Mouse (Mus musculus): ENCODE data around the gene Abcg8. TPM values are rescaled to one million over a fixed set of nuclear protein-coding genes. Genes with fewer than 3 reads are reported as not detected.

The Abcg8 gene
- polyA plus RNA-seq, 1 experiment from 2014 or later, result 0.03 TPM

- in situ Hi-C loops (cut with MboI; ENCODE audit: low pct_unique_long_range_greater_than_20kb), result no loop called here
- CTCF ChIA-PET, result no interaction called here
- POLR2A ChIA-PET, result no interaction called here
- no peaks in the 10 kb centered on the region for H3K27me3 ChIP-seq
- no peak for ATAC-seq
- no peak for DNase-seq (ENCODE audit: low read depth, low spot score)
- TF ChIP-seq CTCF (IDR thresholded peaks at IDR 0.05), result no peak
Measured at GRCm38 (mm10) chr17:84728201-84728911, 52.3 kb downstream of the Abcg8 start.

GRCm38 (mm10) chr17:84729140-84729539 lies 53.0 kb downstream of the Abcg8 start:
- POLR2A ChIA-PET, result no interaction called here
- in situ Hi-C loops (cut with MboI; ENCODE audit: low pct_unique_long_range_greater_than_20kb), result no loop called here
- CTCF ChIA-PET, result no interaction called here
- DNase-seq (ENCODE audit: low read depth, low spot score) (no peak), ATAC-seq (no peak)
- H3K27me3 ChIP-seq, result no peaks in the 10 kb centered on the region
- no peak for TF ChIP-seq CTCF (IDR thresholded peaks at IDR 0.05)

GRCm38 (mm10) chr17:84731361-84731760 lies 55.3 kb downstream of the Abcg8 start:
- DNase-seq (ENCODE audit: low read depth, low spot score) (no peak), ATAC-seq (no peak)
- no peaks in the 10 kb centered on the region for H3K27me3 ChIP-seq
- in situ Hi-C loops (cut with MboI; ENCODE audit: low pct_unique_long_range_greater_than_20kb), result no loop called here
- ChIA-PET POLR2A (no interaction called here), CTCF (interaction anchor here (1.3 kb wide), 1 partner anchor 36 kb away, joined by 3 read pairs; no protein-coding TSS in a partner anchor)
- TF ChIP-seq CTCF (IDR thresholded peaks at IDR 0.05), result no peak

GRCm38 (mm10) chr17:84732612-84733011 lies 56.5 kb downstream of the Abcg8 start:
- in situ Hi-C loops (cut with MboI; ENCODE audit: low pct_unique_long_range_greater_than_20kb), result no loop called here
- ChIA-PET CTCF (interaction anchor here (1.0 to 1.3 kb wide), 3 partner anchors 8 to 34 kb away, joined by 3 to 4 read pairs (median 3); no protein-coding TSS in a partner anchor), POLR2A (no interaction called here)
- DNase-seq (ENCODE audit: low read depth, low spot score), result no peak
- no peak for TF ChIP-seq CTCF (IDR thresholded peaks at IDR 0.05)
- ATAC-seq, result no peak
- no peaks in the 10 kb centered on the region for H3K27me3 ChIP-seq

- in situ Hi-C loops (cut with MboI; ENCODE audit: low pct_unique_long_range_greater_than_20kb), result no loop called here
- no peaks in the 10 kb centered on the region for H3K27me3 ChIP-seq
- no peak for DNase-seq (ENCODE audit: low read depth, low spot score)
- CTCF ChIA-PET, result interaction anchor here (1.0 kb wide), 1 partner anchor 10 kb away, joined by 3 read pairs; no protein-coding TSS in a partner anchor
- POLR2A ChIA-PET, result interaction anchor here (0.7 kb wide), 1 partner anchor 481 kb away, joined by 3 read pairs; no protein-coding TSS in a partner anchor
- ATAC-seq, result no peak
- no peak for TF ChIP-seq CTCF (IDR thresholded peaks at IDR 0.05)
Measured at GRCm38 (mm10) chr17:84736719-84737118, 60.6 kb downstream of the Abcg8 start.

- TF ChIP-seq CTCF (IDR thresholded peaks at IDR 0.05), result no peak
- ChIA-PET POLR2A (no interaction called here), CTCF (no interaction called here)
- no peak for DNase-seq (ENCODE audit: low read depth, low spot score)
- in situ Hi-C loops (cut with MboI; ENCODE audit: low pct_unique_long_range_greater_than_20kb), result no loop called here
- ATAC-seq, result no peak
- no peaks in the 10 kb centered on the region for H3K27me3 ChIP-seq
Measured at GRCm38 (mm10) chr17:84738073-84738797, 62.1 kb downstream of the Abcg8 start.

- TF ChIP-seq CTCF (IDR thresholded peaks at IDR 0.05), result no peak
- POLR2A ChIA-PET, result no interaction called here
- ATAC-seq, result no peak
- CTCF ChIA-PET, result no interaction called here
- no peaks in the 10 kb centered on the region for H3K27me3 ChIP-seq
- DNase-seq (ENCODE audit: low read depth, low spot score), result no peak
- in situ Hi-C loops (cut with MboI; ENCODE audit: low pct_unique_long_range_greater_than_20kb), result no loop called here
Measured at GRCm38 (mm10) chr17:84744256-84744655, 68.2 kb downstream of the Abcg8 start.

GRCm38 (mm10) chr17:84745001-84745400 lies 68.9 kb downstream of the Abcg8 start:
- CTCF ChIA-PET, result no interaction called here
- DNase-seq (ENCODE audit: low read depth, low spot score), result no peak
- TF ChIP-seq CTCF (IDR thresholded peaks at IDR 0.05), result no peak
- no peaks in the 10 kb centered on the region for H3K27me3 ChIP-seq
- ATAC-seq, result no peak
- POLR2A ChIA-PET, result no interaction called here
- in situ Hi-C loops (cut with MboI; ENCODE audit: low pct_unique_long_range_greater_than_20kb), result no loop called here

GRCm38 (mm10) chr17:84747212-84747611 lies 71.1 kb downstream of the Abcg8 start:
- ChIA-PET CTCF (no interaction called here), POLR2A (no interaction called here)
- DNase-seq (ENCODE audit: low read depth, low spot score) (no peak), ATAC-seq (no peak)
- no peaks in the 10 kb centered on the region for H3K27me3 ChIP-seq
- in situ Hi-C loops (cut with MboI; ENCODE audit: low pct_unique_long_range_greater_than_20kb), result no loop called here
- TF ChIP-seq CTCF (IDR thresholded peaks at IDR 0.05), result no peak

- POLR2A ChIA-PET, result no interaction called here
- in situ Hi-C loops (cut with MboI; ENCODE audit: low pct_unique_long_range_greater_than_20kb), result no loop called here
- DNase-seq (ENCODE audit: low read depth, low spot score) (no peak), ATAC-seq (no peak)
- no peak for TF ChIP-seq CTCF (IDR thresholded peaks at IDR 0.05)
- H3K27me3 ChIP-seq, result no peaks in the 10 kb centered on the region
- CTCF ChIA-PET, result no interaction called here
Measured at GRCm38 (mm10) chr17:84748152-84748682, 72.1 kb downstream of the Abcg8 start.

GRCm38 (mm10) chr17:84749297-84749696 lies 73.2 kb downstream of the Abcg8 start:
- no peak for TF ChIP-seq CTCF (IDR thresholded peaks at IDR 0.05)
- H3K27me3 ChIP-seq, result no peaks in the 10 kb centered on the region
- DNase-seq (ENCODE audit: low read depth, low spot score), result no peak
- ATAC-seq, result no peak
- POLR2A ChIA-PET, result no interaction called here
- in situ Hi-C loops (cut with MboI; ENCODE audit: low pct_unique_long_range_greater_than_20kb), result no loop called here
- CTCF ChIA-PET, result interaction anchor here (1.0 kb wide), 1 partner anchor 16 kb away, joined by 3 read pairs; no protein-coding TSS in a partner anchor

Other genes with a start within 250 kb of the Abcg8 start
- 16.3 TPM for gene Thada, start 210.1 kb upstream of the Abcg8 start, polyA plus RNA-seq (2021)
- 32.0 TPM for gene Plekhh2, start 164.4 kb upstream of the Abcg8 start, polyA plus RNA-seq (2021)
- gene Dync2li1, start 49.8 kb upstream of the Abcg8 start, polyA plus RNA-seq (2021), result 173 TPM
- gene Abcg5, start 6.7 kb downstream of the Abcg8 start, polyA plus RNA-seq (2021), result not detected
- 72.4 TPM for gene Lrpprc, start 114.5 kb downstream of the Abcg8 start, polyA plus RNA-seq (2021)